Mouse (Mus musculus) ovary, postnatal 36 days (tissue): ENCODE measurements at regions not wholly inside any gene's neighbourhood (a gene's known extent, or its start where the extent isn't known, plus 50 kb on each side); places are given as distances from the start of the nearest gene placed in this dataset.
A peak's percentile ranks its signal among the peaks of the same experiment; 100 is the strongest.

ENCODE experiments used
- DNase-seq: peaks from one replicate; pipeline ENCODE4 v3.0.0; 2022; ENCODE audit warnings: low spot score, mixed read lengths

DNA sequence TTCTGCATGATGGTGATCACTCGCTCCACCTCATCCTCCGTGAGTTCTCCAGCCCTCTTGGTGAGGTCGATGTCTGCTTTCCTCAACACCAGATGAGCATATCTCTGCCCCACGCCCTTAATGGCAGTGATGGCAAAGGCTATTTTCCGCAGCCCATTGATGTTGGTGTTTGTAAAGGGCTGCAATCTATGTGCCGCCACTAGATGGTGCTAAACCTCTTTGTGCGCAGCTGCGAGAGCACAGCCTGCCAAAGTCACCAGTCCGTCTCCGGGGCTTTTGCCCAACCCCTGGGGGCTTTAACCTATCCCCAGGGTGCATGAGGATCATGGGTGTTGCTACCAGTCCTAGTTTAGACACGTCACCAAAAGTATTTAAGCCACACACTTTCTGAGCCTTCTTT is 140.9 kb upstream of the Cts3 start:
- peak; percentile 12 for DNase-seq

DNA sequence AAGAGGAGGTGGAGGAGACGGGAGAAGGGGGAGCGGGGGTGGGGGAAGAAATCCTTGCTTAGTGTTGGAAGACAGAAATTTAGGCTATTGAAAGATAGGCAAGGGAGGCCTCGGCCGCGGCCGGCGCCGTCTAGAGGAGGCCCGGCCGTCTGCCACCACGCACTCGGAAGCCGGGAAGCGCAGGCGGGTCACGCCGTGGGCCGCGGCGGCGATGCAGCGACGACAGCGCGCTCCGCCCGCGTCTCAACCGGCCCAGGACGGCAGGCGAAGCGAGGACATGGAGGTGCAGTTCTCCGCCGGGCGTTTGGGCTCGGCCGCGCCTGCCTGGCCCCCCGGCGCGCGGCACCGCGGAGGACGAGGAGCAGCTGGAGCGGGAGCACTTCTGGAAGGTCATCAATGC is 95.8 kb upstream of the Cts3 start:
- DNase-seq, result no peak
